Mouse (Mus musculus): ENCODE results near the gene Ptpn3. TPM values are rescaled to one million over a fixed set of nuclear protein-coding genes. Genes with fewer than 3 reads are reported as not detected.
A peak's percentile ranks its signal among the peaks of the same experiment; 100 is the strongest.

Gene Ptpn3
- polyA plus RNA-seq, 1 experiment, result 15.2 TPM

- Histone ChIP-seq H3K4me1 (ENCODE audit: control insufficient read depth, insufficient read depth, insufficient read length, low read length) (peaks cover 5% of the 10 kb centered on the region), H3K27me3 (ENCODE audit: control insufficient read depth, insufficient read depth, low read length) (no peaks in the 10 kb centered on the region), H3K36me3 (ENCODE audit: control insufficient read depth, insufficient read depth, low read length) (peaks cover 13% of the 10 kb centered on the region), H3K4me3 (ENCODE audit: low read depth, low read length) (no peak overlapping the region), H3K27ac (ENCODE audit: insufficient read depth, low read depth, low read length) (no peak overlapping the region)
- TF ChIP-seq CTCF (IDR thresholded peaks at IDR 0.05; ENCODE audit: extremely low read depth, insufficient read length, insufficient replicate concordance, low read depth, low read length) (no peak), POLR2A (IDR thresholded peaks at IDR 0.05; ENCODE audit: low read depth, low read length) (no peak)
- WGBS, result 97% methylated on average over 2 of the region's 2 CpGs
Observed at GRCm38 (mm10) chr4:57189881-57190280, 111.8 kb downstream of the Ptpn3 start.

DNA sequence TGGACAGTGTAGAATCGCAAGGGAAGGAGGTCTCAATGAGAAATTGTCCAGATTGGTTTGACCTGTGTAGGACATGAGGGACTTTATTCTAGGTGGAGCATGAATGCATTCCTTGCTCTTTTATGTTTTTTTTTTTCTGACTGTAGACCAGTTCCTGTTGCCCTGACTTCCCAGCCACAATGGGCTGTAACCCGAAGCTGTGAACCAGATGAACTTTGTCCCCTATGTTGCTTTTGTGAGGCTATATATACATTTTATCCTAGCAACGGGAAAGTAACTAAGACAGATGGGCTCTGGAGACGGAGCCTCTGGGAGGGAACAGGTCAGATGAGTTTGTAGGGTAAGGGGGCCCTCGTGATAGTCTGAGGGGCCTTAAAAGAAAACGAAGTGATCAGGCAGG is 115.6 kb downstream of the Ptpn3 start:
- H3K27me3 ChIP-seq (ENCODE audit: control insufficient read depth, insufficient read depth, low read length), result no peaks in the 10 kb centered on the region
- peak overlapping the region; percentile 39; the same call in 1 of the 2 replicates for H3K27ac ChIP-seq (ENCODE audit: insufficient read depth, low read depth, low read length)
- WGBS, result 10% methylated on average over 6 of the region's 6 CpGs
- H3K4me1 ChIP-seq (ENCODE audit: control insufficient read depth, insufficient read depth, insufficient read length, low read length), result peaks cover 5% of the 10 kb centered on the region
- H3K36me3 ChIP-seq (ENCODE audit: control insufficient read depth, insufficient read depth, low read length), result no peaks in the 10 kb centered on the region
- H3K4me3 ChIP-seq (ENCODE audit: low read depth, low read length), result no peak overlapping the region
- TF ChIP-seq POLR2A (IDR thresholded peaks at IDR 0.05; ENCODE audit: low read depth, low read length) (no peak), CTCF (IDR thresholded peaks at IDR 0.05; ENCODE audit: extremely low read depth, insufficient read length, insufficient replicate concordance, low read depth, low read length) (no peak)

DNA sequence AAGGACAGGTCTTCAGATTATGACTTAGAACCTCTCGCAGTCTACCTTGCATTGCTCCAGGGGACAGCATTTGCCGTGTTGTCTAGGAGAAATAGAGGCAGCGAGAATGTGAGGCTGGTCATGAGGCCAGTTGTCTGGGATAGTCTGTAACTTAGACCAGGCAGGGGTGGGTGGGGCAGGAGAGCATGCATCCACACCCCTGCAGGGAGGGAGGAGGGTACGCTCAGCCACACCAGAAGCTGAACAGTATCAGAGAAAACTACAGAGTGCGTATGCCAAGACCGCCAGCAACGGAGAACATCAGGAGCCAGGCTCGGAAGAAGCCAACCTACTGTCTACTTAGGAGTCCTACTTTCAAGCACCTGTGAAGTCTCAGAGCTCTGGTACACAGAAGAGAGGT is 116.2 kb downstream of the Ptpn3 start:
- Histone ChIP-seq H3K27me3 (ENCODE audit: control insufficient read depth, insufficient read depth, low read length) (no peaks in the 10 kb centered on the region), H3K4me1 (ENCODE audit: control insufficient read depth, insufficient read depth, insufficient read length, low read length) (peaks cover 5% of the 10 kb centered on the region), H3K4me3 (ENCODE audit: low read depth, low read length) (no peak overlapping the region), H3K27ac (ENCODE audit: insufficient read depth, low read depth, low read length) (peak overlapping the region; percentile 39; the same call in 1 of the 2 replicates), H3K36me3 (ENCODE audit: control insufficient read depth, insufficient read depth, low read length) (no peaks in the 10 kb centered on the region)
- TF ChIP-seq CTCF (IDR thresholded peaks at IDR 0.05; ENCODE audit: extremely low read depth, insufficient read length, insufficient replicate concordance, low read depth, low read length) (no peak), POLR2A (IDR thresholded peaks at IDR 0.05; ENCODE audit: low read depth, low read length) (no peak)
- WGBS, result 38% methylated on average over 8 of the region's 8 CpGs

DNA sequence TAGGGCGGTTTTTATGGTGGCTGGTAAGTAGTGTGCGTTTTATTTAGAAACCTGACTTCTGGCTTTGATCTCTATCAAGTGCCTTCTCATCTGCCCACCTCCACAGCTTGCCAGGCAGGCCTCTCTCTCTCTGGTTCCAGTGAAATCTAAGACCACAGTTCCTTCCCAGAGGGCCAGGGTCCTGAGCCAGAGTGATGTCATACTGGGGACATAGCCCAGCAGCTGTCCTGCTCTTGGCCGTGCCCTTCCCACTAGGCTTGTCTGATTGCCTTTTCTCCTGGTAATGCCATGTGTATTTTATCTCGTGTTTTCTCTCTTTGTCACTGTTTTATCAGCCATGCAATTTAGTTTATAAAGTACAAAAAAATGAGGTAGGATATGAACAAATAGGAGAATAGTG is 118.1 kb downstream of the Ptpn3 start:
- WGBS, result 66% methylated on average over 4 of the region's 4 CpGs
- peaks cover 7% of the 10 kb centered on the region for H3K4me1 ChIP-seq (ENCODE audit: control insufficient read depth, insufficient read depth, insufficient read length, low read length)
- no peaks in the 10 kb centered on the region for H3K36me3 ChIP-seq (ENCODE audit: control insufficient read depth, insufficient read depth, low read length)
- TF ChIP-seq CTCF (IDR thresholded peaks at IDR 0.05; ENCODE audit: extremely low read depth, insufficient read length, insufficient replicate concordance, low read depth, low read length), result no peak
- no peak for TF ChIP-seq POLR2A (IDR thresholded peaks at IDR 0.05; ENCODE audit: low read depth, low read length)
- no peak overlapping the region for H3K4me3 ChIP-seq (ENCODE audit: low read depth, low read length)
- H3K27ac ChIP-seq (ENCODE audit: insufficient read depth, low read depth, low read length), result no peak overlapping the region
- no peaks in the 10 kb centered on the region for H3K27me3 ChIP-seq (ENCODE audit: control insufficient read depth, insufficient read depth, low read length)

GRCm38 (mm10) chr4:57181538-57181937 is 120.1 kb downstream of the Ptpn3 start:
- Histone ChIP-seq H3K36me3 (ENCODE audit: control insufficient read depth, insufficient read depth, low read length) (no peaks in the 10 kb centered on the region), H3K4me3 (ENCODE audit: low read depth, low read length) (no peak overlapping the region), H3K27me3 (ENCODE audit: control insufficient read depth, insufficient read depth, low read length) (no peaks in the 10 kb centered on the region), H3K4me1 (ENCODE audit: control insufficient read depth, insufficient read depth, insufficient read length, low read length) (peaks cover 7% of the 10 kb centered on the region), H3K27ac (ENCODE audit: insufficient read depth, low read depth, low read length) (no peak overlapping the region)
- TF ChIP-seq CTCF (IDR thresholded peaks at IDR 0.05; ENCODE audit: extremely low read depth, insufficient read length, insufficient replicate concordance, low read depth, low read length) (peak; percentile 29; the same call in 1 of the 2 replicates), POLR2A (IDR thresholded peaks at IDR 0.05; ENCODE audit: low read depth, low read length) (no peak)
- WGBS, result 50% methylated on average over 1 of the region's 1 CpGs

GRCm38 (mm10) chr4:57178881-57179280 is 122.8 kb downstream of the Ptpn3 start:
- WGBS, result 61% methylated on average over 4 of the region's 4 CpGs
- Histone ChIP-seq H3K4me3 (ENCODE audit: low read depth, low read length) (no peak overlapping the region), H3K27me3 (ENCODE audit: control insufficient read depth, insufficient read depth, low read length) (no peaks in the 10 kb centered on the region), H3K36me3 (ENCODE audit: control insufficient read depth, insufficient read depth, low read length) (no peaks in the 10 kb centered on the region), H3K27ac (ENCODE audit: insufficient read depth, low read depth, low read length) (no peak overlapping the region), H3K4me1 (ENCODE audit: control insufficient read depth, insufficient read depth, insufficient read length, low read length) (0 out of 2 replicates have a peak, but pooled peaks cover 2% of the 10 kb centered on the region)
- TF ChIP-seq POLR2A (IDR thresholded peaks at IDR 0.05; ENCODE audit: low read depth, low read length), result no peak
- no peak for TF ChIP-seq CTCF (IDR thresholded peaks at IDR 0.05; ENCODE audit: extremely low read depth, insufficient read length, insufficient replicate concordance, low read depth, low read length)

- no peak overlapping the region for H3K4me3 ChIP-seq (ENCODE audit: low read depth, low read length)
- no peak overlapping the region for H3K27ac ChIP-seq (ENCODE audit: insufficient read depth, low read depth, low read length)
- TF ChIP-seq POLR2A (IDR thresholded peaks at IDR 0.05; ENCODE audit: low read depth, low read length) (no peak), CTCF (IDR thresholded peaks at IDR 0.05; ENCODE audit: extremely low read depth, insufficient read length, insufficient replicate concordance, low read depth, low read length) (no peak)
- H3K4me1 ChIP-seq (ENCODE audit: control insufficient read depth, insufficient read depth, insufficient read length, low read length), result 0 out of 2 replicates have a peak, but pooled peaks cover 2% of the 10 kb centered on the region
- H3K27me3 ChIP-seq (ENCODE audit: control insufficient read depth, insufficient read depth, low read length), result no peaks in the 10 kb centered on the region
- WGBS, result 81% methylated on average over 10 of the region's 10 CpGs
- H3K36me3 ChIP-seq (ENCODE audit: control insufficient read depth, insufficient read depth, low read length), result no peaks in the 10 kb centered on the region
Observed at GRCm38 (mm10) chr4:57175329-57175728, 126.3 kb downstream of the Ptpn3 start.
